Mouse (Mus musculus): ENCODE measurements around the gene Lama2. TPM values are rescaled to one million over a fixed set of nuclear protein-coding genes. Genes with fewer than 3 reads are reported as not detected.

The Lama2 gene
- polyA plus RNA-seq, 1 experiment: not detected

DNA sequence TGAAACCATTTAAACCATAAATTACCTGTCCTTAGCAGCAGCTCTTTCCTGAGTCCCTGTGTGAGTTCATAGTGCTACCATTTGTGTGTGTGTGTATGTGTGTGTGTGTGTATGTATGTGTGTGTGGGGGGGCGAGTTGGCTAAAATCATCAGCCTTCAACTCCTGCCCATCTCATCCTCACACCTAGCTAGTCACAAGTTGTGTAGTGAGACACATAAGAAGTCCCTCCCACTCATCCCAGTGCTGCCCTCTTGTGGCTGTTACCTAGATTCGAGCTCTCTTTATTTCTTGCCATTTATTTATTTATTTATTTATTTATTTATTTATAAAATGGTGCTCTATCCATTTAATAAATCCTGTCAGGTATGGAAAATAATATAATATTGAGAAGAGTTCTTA is 457.2 kb downstream of the Lama2 start:
- H3K36me3 ChIP-seq (ENCODE audit: control insufficient read depth): no peaks in the 10 kb centered on the region
- H3K9me3 ChIP-seq (ENCODE audit: control insufficient read depth, low read length): no peaks in the 10 kb centered on the region
- H3K4me3 ChIP-seq (replicated peaks): no peak overlapping the region
- H3K27me3 ChIP-seq (ENCODE audit: control insufficient read depth): no peaks in the 10 kb centered on the region
- TF ChIP-seq TAL1 (IDR thresholded peaks at IDR 0.05; ENCODE audit: low read length) (no peak), GATA1 (IDR thresholded peaks at IDR 0.05; ENCODE audit: low read length) (no peak)
- H3K4me1 ChIP-seq (ENCODE audit: control insufficient read depth): no peaks in the 10 kb centered on the region

DNA sequence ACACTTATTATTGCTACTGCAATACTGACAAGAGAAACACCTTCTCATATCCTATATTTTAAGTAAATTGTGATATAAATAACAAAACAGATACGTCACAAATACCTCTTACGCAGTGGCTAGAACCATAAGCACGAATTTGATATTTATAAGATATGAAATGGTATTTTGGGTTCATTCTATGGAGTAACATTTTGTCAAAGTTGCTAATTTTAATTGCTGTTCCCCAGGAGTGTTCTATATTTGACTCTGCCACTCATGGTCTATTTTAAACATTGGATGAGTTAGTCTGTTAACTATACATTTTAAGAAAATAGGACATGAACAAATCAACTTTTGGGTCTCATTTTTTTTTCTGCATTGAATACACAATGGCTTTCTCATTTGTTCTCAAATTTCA is 469.3 kb downstream of the Lama2 start:
- TF ChIP-seq TAL1 (IDR thresholded peaks at IDR 0.05; ENCODE audit: low read length): no peak
- TF ChIP-seq GATA1 (IDR thresholded peaks at IDR 0.05; ENCODE audit: low read length): no peak

DNA sequence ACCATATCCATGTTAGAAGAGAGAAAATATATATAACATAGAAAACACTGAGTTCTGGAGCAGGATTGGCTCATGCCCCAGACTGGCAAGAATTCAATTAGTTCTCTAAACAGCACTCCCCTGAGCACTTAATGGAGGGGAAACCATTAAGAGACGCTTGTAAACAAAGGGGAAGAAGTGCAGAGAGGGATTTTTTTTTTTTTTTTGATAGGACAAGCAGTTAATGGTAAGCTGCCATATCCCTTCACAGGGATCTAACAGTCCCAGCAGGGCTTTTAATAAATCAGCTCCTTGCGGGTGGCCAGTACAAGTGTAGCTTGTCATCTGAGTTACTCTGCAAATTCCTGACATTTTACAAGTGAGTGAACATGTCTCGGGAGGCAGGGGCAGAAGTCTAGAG is 479.1 kb downstream of the Lama2 start:
- H3K36me3 ChIP-seq (ENCODE audit: control insufficient read depth): no peaks in the 10 kb centered on the region

More for the DNA sequence above, 469.3 kb downstream of the Lama2 start:
- H3K9me3 ChIP-seq (ENCODE audit: control insufficient read depth, low read length): no peaks in the 10 kb centered on the region
- no peaks in the 10 kb centered on the region for H3K27me3 ChIP-seq (ENCODE audit: control insufficient read depth)
- no peaks in the 10 kb centered on the region for H3K4me1 ChIP-seq (ENCODE audit: control insufficient read depth)
- no peak overlapping the region for H3K4me3 ChIP-seq (replicated peaks)
- no peaks in the 10 kb centered on the region for H3K36me3 ChIP-seq (ENCODE audit: control insufficient read depth)

DNA sequence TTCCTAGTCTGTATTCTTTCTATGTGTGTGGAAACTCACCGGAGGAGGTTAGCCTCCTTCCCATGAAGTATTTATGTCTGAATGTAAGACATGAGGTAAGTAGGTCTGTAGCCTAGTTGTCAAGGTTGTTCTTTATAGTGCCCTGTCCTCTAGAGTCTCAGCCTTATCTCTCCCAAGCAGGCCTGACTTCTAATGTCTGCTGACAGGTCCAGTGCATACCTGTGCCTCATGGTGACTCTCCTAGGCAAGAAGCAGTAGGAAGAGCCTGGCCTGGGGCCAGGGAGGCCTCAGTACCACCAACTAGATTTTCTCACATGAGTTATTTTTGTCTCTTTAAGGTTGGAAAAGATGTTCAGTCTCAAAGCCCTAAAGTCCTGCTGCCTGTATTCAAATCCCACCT is 483.8 kb downstream of the Lama2 start:
- peaks cover 10% of the 10 kb centered on the region for H3K4me1 ChIP-seq (ENCODE audit: control insufficient read depth)
- H3K27me3 ChIP-seq (ENCODE audit: control insufficient read depth): no peaks in the 10 kb centered on the region
- H3K9me3 ChIP-seq (ENCODE audit: control insufficient read depth, low read length): no peaks in the 10 kb centered on the region
- H3K4me3 ChIP-seq (replicated peaks): no peak overlapping the region
- TF ChIP-seq TAL1 (IDR thresholded peaks at IDR 0.05; ENCODE audit: low read length) (peak; percentile 52), GATA1 (IDR thresholded peaks at IDR 0.05; ENCODE audit: low read length) (peak; percentile 26; the same call in 1 of the 2 replicates)
- H3K36me3 ChIP-seq (ENCODE audit: control insufficient read depth): no peaks in the 10 kb centered on the region

More for the DNA sequence above, 479.1 kb downstream of the Lama2 start:
- TF ChIP-seq GATA1 (IDR thresholded peaks at IDR 0.05; ENCODE audit: low read length): no peak
- no peak for TF ChIP-seq TAL1 (IDR thresholded peaks at IDR 0.05; ENCODE audit: low read length)
- H3K4me3 ChIP-seq (replicated peaks): no peak overlapping the region
- peaks cover 8% of the 10 kb centered on the region for H3K4me1 ChIP-seq (ENCODE audit: control insufficient read depth)
- no peaks in the 10 kb centered on the region for H3K27me3 ChIP-seq (ENCODE audit: control insufficient read depth)
- no peaks in the 10 kb centered on the region for H3K9me3 ChIP-seq (ENCODE audit: control insufficient read depth, low read length)

DNA sequence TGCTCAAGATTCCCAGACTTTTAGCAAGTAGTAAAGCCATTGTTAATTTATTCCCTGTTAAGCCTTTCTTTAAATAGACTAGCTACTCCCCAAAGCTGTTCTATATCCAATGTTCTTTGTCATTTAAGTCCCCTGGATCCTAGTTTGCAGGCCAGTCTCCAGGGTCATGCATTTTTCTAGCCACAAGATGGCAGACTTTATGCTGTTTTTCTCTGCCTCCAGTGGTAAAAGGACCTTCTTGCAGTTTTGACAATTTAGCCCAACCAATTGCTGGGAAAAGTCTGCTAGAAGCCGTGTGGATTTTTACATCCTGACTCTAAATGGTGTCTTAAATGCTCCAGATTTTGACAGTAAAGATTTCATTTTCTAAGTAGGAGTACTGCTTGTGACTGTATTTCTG is 486.4 kb downstream of the Lama2 start:
- Histone ChIP-seq H3K9me3 (ENCODE audit: control insufficient read depth, low read length) (no peaks in the 10 kb centered on the region), H3K4me1 (ENCODE audit: control insufficient read depth) (peaks cover 10% of the 10 kb centered on the region), H3K4me3 (replicated peaks) (no peak overlapping the region), H3K27me3 (ENCODE audit: control insufficient read depth) (no peaks in the 10 kb centered on the region), H3K36me3 (ENCODE audit: control insufficient read depth) (no peaks in the 10 kb centered on the region)
- no peak for TF ChIP-seq TAL1 (IDR thresholded peaks at IDR 0.05; ENCODE audit: low read length)

DNA sequence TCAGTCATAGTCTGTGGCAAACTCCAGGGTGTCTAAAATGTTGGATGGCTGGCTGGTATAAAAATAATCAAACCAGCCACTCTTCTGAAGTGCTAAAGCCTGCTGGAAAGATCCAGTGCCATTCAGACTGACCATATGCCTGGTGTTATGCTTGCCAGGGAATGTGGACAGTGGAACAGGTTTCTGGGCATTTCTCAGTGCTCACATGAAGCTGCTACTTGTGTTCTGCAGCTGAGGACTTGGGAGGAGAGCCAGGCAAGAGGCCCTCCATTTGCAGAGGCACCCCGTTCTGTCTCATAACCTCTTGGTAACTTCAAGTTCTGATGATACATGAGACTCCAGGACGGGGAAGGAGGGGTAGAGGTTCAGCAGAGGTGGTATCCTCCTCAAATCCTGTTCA is 492.1 kb downstream of the Lama2 start:
- no peaks in the 10 kb centered on the region for H3K9me3 ChIP-seq (ENCODE audit: control insufficient read depth, low read length)
- no peak overlapping the region for H3K4me3 ChIP-seq (replicated peaks)
- no peaks in the 10 kb centered on the region for H3K27me3 ChIP-seq (ENCODE audit: control insufficient read depth)
- TF ChIP-seq GATA1 (IDR thresholded peaks at IDR 0.05; ENCODE audit: low read length) (no peak), TAL1 (IDR thresholded peaks at IDR 0.05; ENCODE audit: low read length) (no peak)
- peaks cover 2% of the 10 kb centered on the region; the same call in 1 of the 2 replicates for H3K4me1 ChIP-seq (ENCODE audit: control insufficient read depth)
- H3K36me3 ChIP-seq (ENCODE audit: control insufficient read depth): no peaks in the 10 kb centered on the region

DNA sequence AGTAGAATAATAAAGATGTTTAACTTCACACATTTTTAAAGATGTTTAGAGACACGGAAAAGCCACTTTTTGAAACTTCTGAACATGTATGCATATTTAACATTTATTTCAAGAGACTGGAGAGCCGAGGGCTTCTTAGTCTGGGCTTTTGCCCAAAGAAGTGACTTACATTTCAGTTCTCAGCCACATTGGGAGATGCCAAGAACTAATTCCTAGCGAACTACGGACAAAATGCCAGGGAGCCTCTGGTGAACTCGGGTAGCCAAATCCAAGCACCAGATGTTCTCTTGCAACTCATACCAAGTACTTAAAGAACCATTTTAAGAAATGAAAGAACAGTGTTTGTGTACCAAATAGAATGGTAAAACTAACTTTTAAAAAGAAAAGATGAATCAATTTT is 495.8 kb downstream of the Lama2 start:
- Histone ChIP-seq H3K9me3 (ENCODE audit: control insufficient read depth, low read length) (no peaks in the 10 kb centered on the region), H3K4me1 (ENCODE audit: control insufficient read depth) (no peaks in the 10 kb centered on the region), H3K36me3 (ENCODE audit: control insufficient read depth) (no peaks in the 10 kb centered on the region), H3K27me3 (ENCODE audit: control insufficient read depth) (no peaks in the 10 kb centered on the region), H3K4me3 (replicated peaks) (no peak overlapping the region)
- TF ChIP-seq TAL1 (IDR thresholded peaks at IDR 0.05; ENCODE audit: low read length) (no peak), GATA1 (IDR thresholded peaks at IDR 0.05; ENCODE audit: low read length) (no peak)

DNA sequence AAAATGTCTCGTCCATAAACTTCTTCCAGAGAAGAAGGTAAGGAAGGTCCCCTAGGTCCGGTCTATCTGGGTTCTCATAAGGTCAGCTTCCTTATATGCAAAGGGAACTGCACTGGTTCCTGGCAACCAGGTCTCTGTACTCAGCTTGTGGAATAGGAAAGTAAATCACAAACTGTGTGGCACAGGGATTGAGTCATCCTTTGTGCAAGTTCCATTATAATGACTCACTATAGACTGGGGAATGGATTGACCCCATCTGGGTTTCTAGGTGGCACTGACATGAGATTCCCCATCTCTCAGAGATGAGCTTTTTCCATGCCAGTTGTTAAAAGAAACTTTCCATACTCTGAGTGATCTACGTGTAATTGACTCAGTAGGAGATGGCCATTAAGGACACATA is 501.7 kb downstream of the Lama2 start:
- Histone ChIP-seq H3K9me3 (ENCODE audit: control insufficient read depth, low read length) (no peaks in the 10 kb centered on the region), H3K27me3 (ENCODE audit: control insufficient read depth) (no peaks in the 10 kb centered on the region), H3K36me3 (ENCODE audit: control insufficient read depth) (no peaks in the 10 kb centered on the region), H3K4me1 (ENCODE audit: control insufficient read depth) (no peaks in the 10 kb centered on the region), H3K4me3 (replicated peaks) (no peak overlapping the region)
- TF ChIP-seq GATA1 (IDR thresholded peaks at IDR 0.05; ENCODE audit: low read length) (no peak), TAL1 (IDR thresholded peaks at IDR 0.05; ENCODE audit: low read length) (no peak)

DNA sequence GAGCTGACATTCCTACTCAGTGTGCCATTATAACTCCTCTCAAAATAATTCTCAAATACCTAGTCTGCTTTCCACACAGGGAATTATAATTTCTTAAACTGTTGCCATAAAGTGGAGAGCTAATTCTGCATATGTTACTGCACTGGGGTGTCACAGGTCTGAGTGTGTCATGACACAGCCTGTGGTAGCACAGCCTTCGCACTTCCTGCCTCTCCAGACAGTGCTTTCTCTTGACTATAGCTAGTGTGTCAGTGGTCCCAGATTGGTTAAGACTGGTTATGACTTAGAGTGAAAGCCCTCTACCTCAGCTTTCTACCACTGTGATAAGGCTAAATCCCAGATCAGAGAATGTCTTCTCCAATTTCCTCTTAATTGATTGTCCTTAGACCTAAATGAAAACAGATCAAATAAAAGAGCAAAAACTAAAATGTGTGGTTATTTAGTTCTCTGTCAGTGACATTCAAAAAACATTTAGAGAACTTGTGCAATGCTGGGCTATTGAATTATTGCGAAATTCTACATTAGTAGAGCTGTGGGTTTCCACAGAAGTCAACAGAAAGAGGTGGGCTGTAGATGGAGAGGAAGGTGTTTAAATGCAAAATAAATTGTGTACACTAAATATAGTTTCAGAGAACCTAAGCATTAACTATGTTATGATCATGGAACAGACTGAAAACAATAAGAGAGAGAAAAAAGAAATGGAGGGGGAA is 502.5 kb downstream of the Lama2 start:
- Histone ChIP-seq H3K36me3 (ENCODE audit: control insufficient read depth) (no peaks in the 10 kb centered on the region), H3K27me3 (ENCODE audit: control insufficient read depth) (no peaks in the 10 kb centered on the region), H3K9me3 (ENCODE audit: control insufficient read depth, low read length) (no peaks in the 10 kb centered on the region), H3K4me1 (ENCODE audit: control insufficient read depth) (no peaks in the 10 kb centered on the region), H3K4me3 (replicated peaks) (no peak overlapping the region)
- TF ChIP-seq GATA1 (IDR thresholded peaks at IDR 0.05; ENCODE audit: low read length): no peak
- no peak for TF ChIP-seq TAL1 (IDR thresholded peaks at IDR 0.05; ENCODE audit: low read length)

DNA sequence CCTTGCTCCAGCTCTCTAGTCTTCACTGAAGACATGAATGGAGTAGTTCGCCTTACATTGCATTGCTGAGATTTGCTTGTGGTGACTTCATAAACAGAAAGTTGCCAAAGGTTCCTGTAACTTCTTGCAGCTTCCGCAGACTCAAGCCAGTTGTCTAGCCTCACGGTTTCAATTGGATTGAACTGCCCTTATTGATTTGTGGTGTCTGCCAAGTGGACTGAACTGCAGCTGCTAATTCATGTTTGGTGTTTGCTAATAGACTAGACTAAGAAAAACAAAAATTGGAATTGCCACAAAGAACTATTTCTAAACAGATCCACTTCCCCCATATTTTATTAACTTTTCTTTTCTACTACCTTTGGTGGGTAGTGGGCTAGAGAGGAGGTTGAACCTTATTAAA is 505.4 kb downstream of the Lama2 start:
- Histone ChIP-seq H3K36me3 (ENCODE audit: control insufficient read depth) (no peaks in the 10 kb centered on the region), H3K4me3 (replicated peaks) (no peak overlapping the region), H3K9me3 (ENCODE audit: control insufficient read depth, low read length) (no peaks in the 10 kb centered on the region), H3K27me3 (ENCODE audit: control insufficient read depth) (no peaks in the 10 kb centered on the region), H3K4me1 (ENCODE audit: control insufficient read depth) (no peaks in the 10 kb centered on the region)
- TF ChIP-seq GATA1 (IDR thresholded peaks at IDR 0.05; ENCODE audit: low read length) (no peak), TAL1 (IDR thresholded peaks at IDR 0.05; ENCODE audit: low read length) (no peak)
